Mouse (Mus musculus): ENCODE data around the gene Jund. TPM values are rescaled to one million over a fixed set of nuclear protein-coding genes. Genes with fewer than 3 reads are reported as not detected.

Jund gene
- polyA plus RNA-seq, 1 experiment from 2014 or later: 138 TPM

DNA sequence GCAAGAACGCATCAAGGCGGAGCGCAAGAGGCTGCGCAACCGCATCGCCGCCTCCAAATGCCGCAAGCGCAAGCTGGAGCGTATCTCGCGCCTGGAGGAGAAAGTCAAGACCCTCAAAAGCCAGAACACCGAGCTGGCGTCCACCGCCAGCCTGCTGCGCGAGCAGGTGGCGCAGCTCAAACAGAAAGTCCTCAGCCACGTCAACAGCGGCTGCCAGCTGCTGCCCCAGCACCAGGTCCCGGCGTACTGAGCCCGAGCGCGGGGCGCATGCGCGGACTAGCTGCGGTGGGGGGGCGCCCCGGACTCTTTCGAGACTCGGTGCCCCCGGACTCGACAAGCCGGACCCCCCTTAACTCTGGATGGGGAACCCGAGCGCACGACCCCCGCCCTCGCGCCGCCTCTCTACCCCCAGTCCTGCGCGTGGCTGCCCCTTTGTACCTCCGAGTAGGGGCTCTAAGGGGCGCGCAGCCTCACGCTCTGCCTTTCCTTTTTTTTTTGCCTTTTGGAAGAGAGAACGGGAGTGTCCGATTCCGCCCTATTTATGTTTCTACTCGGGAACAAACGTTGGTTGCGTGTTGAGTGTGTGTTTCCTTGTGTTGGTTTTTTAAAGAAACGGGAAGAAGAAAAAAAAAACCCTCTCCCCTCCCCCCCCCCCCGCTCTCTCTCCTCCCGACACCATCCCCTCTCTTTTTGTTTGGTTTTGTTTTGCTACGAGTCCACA is 1.2 kb downstream of the Jund start:
- H3K4me2 ChIP-seq: peak overlapping the region; percentile 65
- no peaks in the 10 kb centered on the region for H3K9me3 ChIP-seq (ENCODE audit: control insufficient read depth, low read length)
- H3K4me1 ChIP-seq (ENCODE audit: control insufficient read depth, insufficient read depth, low read length): peaks cover 36% of the 10 kb centered on the region
- no peaks in the 10 kb centered on the region for H3K27me3 ChIP-seq (ENCODE audit: control insufficient read depth, insufficient read depth, low read length)
- peak overlapping the region; percentile 96 for H3K4me3 ChIP-seq (ENCODE audit: low read depth, low read length)
- ATAC-seq (ENCODE audit: low FRiP score) (peak; percentile 4), DNase-seq (ENCODE audit: low spot score, missing footprints) (peak; percentile 98)
- WGBS: under 1% methylated on average over 55 of the region's 59 CpGs
- H3K36me3 ChIP-seq (ENCODE audit: control insufficient read depth, insufficient read depth, low read length): no peaks in the 10 kb centered on the region
- peak overlapping the region; percentile 99 for H3K9ac ChIP-seq (ENCODE audit: low read length)
- peak overlapping the region; percentile 96 for H3K27ac ChIP-seq (ENCODE audit: low read depth, low read length)

DNA sequence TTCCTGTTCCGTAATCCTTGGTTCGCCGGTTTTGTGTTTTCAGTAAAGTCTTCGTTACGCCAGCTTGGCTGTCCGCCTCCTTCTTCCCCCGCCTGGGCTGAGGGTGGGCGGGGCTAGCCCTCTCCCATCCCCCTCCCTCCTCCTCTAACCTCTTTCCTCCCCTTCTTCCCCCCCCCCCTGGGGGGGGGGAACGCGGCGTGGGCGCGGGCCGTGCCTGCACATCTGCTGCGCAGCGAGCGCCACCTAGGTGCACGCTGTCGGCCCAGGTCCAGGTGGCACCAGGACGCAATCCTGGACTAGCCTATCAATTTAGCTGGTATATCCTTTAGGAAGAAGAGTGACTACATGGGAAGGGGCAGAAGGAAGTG is 1.8 kb downstream of the Jund start:
- peak overlapping the region; percentile 96 for H3K4me3 ChIP-seq (ENCODE audit: low read depth, low read length)
- ATAC-seq (ENCODE audit: low FRiP score) (peak; percentile 13; the same call in 1 of the 2 replicates), DNase-seq (ENCODE audit: low spot score, missing footprints) (peak; percentile 99)
- no peaks in the 10 kb centered on the region for H3K9me3 ChIP-seq (ENCODE audit: control insufficient read depth, low read length)
- no peaks in the 10 kb centered on the region for H3K27me3 ChIP-seq (ENCODE audit: control insufficient read depth, insufficient read depth, low read length)
- peak overlapping the region; percentile 99 for H3K9ac ChIP-seq (ENCODE audit: low read length)
- H3K4me1 ChIP-seq (ENCODE audit: control insufficient read depth, insufficient read depth, low read length): peaks cover 36% of the 10 kb centered on the region
- peak overlapping the region; percentile 96 for H3K27ac ChIP-seq (ENCODE audit: low read depth, low read length)
- H3K4me2 ChIP-seq: peak overlapping the region; percentile 65
- no peaks in the 10 kb centered on the region for H3K36me3 ChIP-seq (ENCODE audit: control insufficient read depth, insufficient read depth, low read length)
- 2% methylated on average over 20 of the region's 20 CpGs for WGBS

DNA sequence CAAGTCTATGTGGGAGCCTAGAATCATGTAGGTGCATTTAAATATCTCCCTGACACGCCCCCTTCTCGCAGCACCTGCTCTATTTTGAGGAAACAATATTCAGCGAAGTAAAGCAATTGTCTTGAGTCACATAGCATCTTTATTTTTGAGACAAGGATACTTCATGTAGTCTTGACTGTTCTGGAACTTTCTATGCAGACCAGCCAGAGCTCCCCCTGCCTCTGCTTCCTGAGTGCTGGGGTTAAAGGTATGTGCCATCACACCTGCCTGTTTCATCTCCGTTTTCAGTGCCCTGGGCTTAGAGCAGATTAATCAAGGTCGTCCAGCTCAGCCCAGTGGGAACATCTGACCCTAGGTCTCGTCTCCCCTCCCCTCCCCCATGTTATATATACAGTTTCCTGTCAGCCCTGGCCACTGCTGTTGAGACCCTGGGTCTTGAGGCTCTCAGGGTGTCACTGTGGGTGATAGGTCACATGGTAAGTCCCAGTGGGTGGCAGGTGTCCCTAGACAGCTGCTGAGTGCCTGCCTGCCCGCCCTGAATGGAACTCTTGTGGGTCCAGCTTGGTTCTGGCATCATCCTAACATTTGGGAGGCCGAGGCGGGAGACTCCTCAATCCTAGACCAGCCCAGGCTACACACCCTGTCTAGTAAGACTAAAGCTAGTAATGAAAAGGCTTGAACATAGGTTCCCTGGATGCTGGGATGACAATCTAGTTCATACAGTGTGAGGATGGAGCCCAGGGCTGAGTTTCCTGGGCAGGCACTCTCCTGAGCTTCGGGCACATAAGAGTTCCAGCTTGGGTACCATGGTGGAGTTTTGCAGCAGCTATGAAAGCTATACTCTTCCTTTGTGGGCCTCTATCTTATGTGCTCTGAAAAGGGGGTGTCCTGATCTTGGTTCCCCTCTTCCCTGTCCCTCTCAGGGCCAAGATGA is 2.6 kb downstream of the Jund start:
- H3K27me3 ChIP-seq (ENCODE audit: control insufficient read depth, insufficient read depth, low read length): no peaks in the 10 kb centered on the region
- no peaks in the 10 kb centered on the region for H3K9me3 ChIP-seq (ENCODE audit: control insufficient read depth, low read length)
- H3K4me1 ChIP-seq (ENCODE audit: control insufficient read depth, insufficient read depth, low read length): peaks cover 30% of the 10 kb centered on the region
- H3K4me2 ChIP-seq: peak overlapping the region; percentile 65
- peak overlapping the region; percentile 96 for H3K4me3 ChIP-seq (ENCODE audit: low read depth, low read length)
- no peaks in the 10 kb centered on the region for H3K36me3 ChIP-seq (ENCODE audit: control insufficient read depth, insufficient read depth, low read length)
- 58% methylated on average over 10 of the region's 10 CpGs for WGBS
- no peak for ATAC-seq (ENCODE audit: low FRiP score)
- peak; percentile 87 for DNase-seq (ENCODE audit: low spot score, missing footprints)
- peak overlapping the region; percentile 99 for H3K9ac ChIP-seq (ENCODE audit: low read length)
- H3K27ac ChIP-seq (ENCODE audit: low read depth, low read length): peak overlapping the region; percentile 49

DNA sequence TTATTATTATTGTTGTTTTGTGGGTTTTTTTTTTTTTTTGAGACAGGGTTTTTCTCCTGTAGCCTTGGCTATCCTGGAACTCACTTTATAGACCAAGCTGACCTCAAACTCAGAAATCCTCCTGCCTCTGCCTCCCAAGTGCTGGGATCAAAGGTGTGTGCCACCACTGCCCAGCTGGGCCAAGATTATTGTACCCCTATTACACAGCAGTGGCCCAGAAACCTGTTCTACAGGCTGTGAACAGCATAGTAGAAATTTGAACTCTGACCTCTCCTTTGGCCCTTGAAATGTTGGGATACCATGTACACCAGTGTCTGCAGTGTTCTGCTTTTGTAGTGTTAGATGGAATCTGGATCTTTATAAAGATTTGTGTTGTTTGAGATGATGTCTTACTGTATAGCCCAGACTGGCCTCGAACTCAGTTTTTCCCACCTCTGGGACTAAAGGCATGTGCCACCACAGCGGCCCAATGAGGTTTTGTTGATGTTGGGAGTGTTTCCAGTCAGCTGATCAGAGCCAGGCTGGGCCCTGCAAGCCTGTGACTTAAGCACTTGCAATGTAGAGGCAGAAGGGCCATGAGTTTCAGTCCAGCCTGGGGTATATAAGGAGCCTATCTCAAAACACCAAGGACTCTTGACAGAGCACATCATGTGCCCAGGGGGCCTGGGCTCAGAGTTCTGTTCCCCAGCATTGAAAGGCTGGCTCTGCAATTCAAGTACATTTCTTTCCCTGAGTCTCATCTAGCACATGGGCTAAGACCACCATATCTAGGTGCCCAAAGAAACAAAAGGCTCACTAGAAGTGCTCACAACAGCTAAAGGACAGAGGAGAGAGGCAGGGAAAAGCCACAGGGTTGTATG is 3.5 kb downstream of the Jund start:
- Histone ChIP-seq H3K4me3 (ENCODE audit: low read depth, low read length) (no peak overlapping the region), H3K27ac (ENCODE audit: low read depth, low read length) (no peak overlapping the region), H3K4me2 (peak overlapping the region; percentile 65; the same call in 1 of the 2 replicates), H3K27me3 (ENCODE audit: control insufficient read depth, insufficient read depth, low read length) (no peaks in the 10 kb centered on the region), H3K9me3 (ENCODE audit: control insufficient read depth, low read length) (no peaks in the 10 kb centered on the region), H3K36me3 (ENCODE audit: control insufficient read depth, insufficient read depth, low read length) (no peaks in the 10 kb centered on the region), H3K4me1 (ENCODE audit: control insufficient read depth, insufficient read depth, low read length) (peaks cover 21% of the 10 kb centered on the region), H3K9ac (ENCODE audit: low read length) (no peak overlapping the region)
- ATAC-seq (ENCODE audit: low FRiP score): no peak
- DNase-seq (ENCODE audit: low spot score, missing footprints): no peak
- WGBS: 93% methylated on average over 2 of the region's 2 CpGs

DNA sequence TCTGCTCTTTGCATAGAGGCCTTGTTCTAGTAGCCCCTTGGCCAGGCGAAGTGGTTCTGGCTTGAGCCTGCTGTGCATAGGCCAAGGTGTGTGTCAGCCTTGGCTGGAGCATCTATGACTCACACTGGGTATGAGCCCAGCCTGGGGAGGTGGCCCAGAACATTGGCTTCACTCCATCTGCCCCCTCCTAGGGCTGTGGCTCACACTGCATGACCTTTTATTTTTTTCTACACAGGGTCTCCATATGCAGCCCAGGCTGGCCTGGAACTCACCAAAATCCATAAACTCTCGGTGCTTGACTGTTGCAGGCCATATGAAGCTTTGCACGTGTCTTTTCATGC is 4.1 kb downstream of the Jund start:
- no peak overlapping the region for H3K4me2 ChIP-seq
- WGBS: 85% methylated on average over 3 of the region's 3 CpGs
- no peak for ATAC-seq (ENCODE audit: low FRiP score)

DNA sequence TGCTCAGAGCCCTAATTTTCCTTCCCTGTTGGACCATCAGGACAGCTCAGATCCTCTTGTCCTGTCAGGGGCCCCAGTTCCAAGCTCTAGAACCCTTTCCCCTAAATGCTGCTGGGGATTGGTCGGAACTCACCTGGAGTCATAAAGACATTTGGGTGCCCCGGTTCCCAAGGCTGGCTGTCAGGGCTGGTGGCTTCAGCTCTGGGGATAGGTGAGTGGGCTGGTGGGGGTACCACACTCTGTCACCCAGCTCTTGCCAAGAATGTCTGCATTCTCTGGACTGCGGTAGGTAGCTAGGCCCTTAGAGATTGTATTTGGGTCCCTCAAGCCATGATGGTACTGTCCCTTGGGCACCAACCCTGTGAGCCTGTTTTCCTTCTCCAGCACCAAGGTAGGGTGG is 4.5 kb downstream of the Jund start, which contains the start of gene Iqcn:
Gene Iqcn (plus strand): TSS at position 171 of the 400 bp plus-strand sequence.
- ATAC-seq (ENCODE audit: low FRiP score) (no peak), DNase-seq (ENCODE audit: low spot score, missing footprints) (no peak)
- Histone ChIP-seq H3K9ac (ENCODE audit: low read length) (no peak within 1 kb of the TSS), H3K27ac (ENCODE audit: low read depth, low read length) (no peak within 1 kb of the TSS), H3K4me1 (ENCODE audit: control insufficient read depth, insufficient read depth, low read length) (peaks cover 12% of the 10 kb centered on the region), H3K27me3 (ENCODE audit: control insufficient read depth, insufficient read depth, low read length) (no peaks in the 10 kb centered on the region), H3K4me3 (ENCODE audit: low read depth, low read length) (no peak within 1 kb of the TSS), H3K36me3 (ENCODE audit: control insufficient read depth, insufficient read depth, low read length) (no peaks in the 10 kb centered on the region), H3K4me2 (no peak within 1 kb of the TSS; the same call in 1 of the 2 replicates), H3K9me3 (ENCODE audit: control insufficient read depth, low read length) (no peaks in the 10 kb centered on the region)
- 90% methylated on average over 3 of the region's 3 CpGs for WGBS

More for the DNA sequence above, 4.1 kb downstream of the Jund start:
- H3K27ac ChIP-seq (ENCODE audit: low read depth, low read length): no peak overlapping the region
- no peak overlapping the region for H3K4me3 ChIP-seq (ENCODE audit: low read depth, low read length)
- no peak for DNase-seq (ENCODE audit: low spot score, missing footprints)
- no peaks in the 10 kb centered on the region for H3K36me3 ChIP-seq (ENCODE audit: control insufficient read depth, insufficient read depth, low read length)
- H3K9ac ChIP-seq (ENCODE audit: low read length): no peak overlapping the region
- H3K9me3 ChIP-seq (ENCODE audit: control insufficient read depth, low read length): no peaks in the 10 kb centered on the region
- H3K27me3 ChIP-seq (ENCODE audit: control insufficient read depth, insufficient read depth, low read length): no peaks in the 10 kb centered on the region
- peaks cover 15% of the 10 kb centered on the region for H3K4me1 ChIP-seq (ENCODE audit: control insufficient read depth, insufficient read depth, low read length)

DNA sequence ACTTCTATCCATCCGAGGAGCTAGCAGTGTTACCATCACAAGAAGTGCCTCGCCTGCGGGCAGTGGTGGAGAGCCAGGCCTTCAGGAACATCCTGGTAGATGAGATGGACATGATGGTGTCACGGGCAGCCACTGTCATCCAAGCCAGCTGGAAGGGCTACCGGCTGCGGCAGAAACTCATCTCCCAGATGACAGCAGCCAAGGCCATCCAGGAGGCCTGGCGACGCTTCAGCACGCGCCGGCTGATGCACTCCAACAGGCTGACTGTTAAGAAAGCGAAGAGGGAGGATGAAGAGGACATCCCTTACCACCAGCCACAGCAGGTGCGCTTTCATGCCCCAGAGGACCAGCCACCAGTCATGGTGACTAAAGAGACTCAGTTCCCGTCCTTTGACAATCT is 9.5 kb downstream of the Jund start:
- no peak for DNase-seq (ENCODE audit: low spot score, missing footprints)
- 92% methylated on average over 14 of the region's 14 CpGs for WGBS
- H3K9ac ChIP-seq (ENCODE audit: low read length): no peak overlapping the region

DNA sequence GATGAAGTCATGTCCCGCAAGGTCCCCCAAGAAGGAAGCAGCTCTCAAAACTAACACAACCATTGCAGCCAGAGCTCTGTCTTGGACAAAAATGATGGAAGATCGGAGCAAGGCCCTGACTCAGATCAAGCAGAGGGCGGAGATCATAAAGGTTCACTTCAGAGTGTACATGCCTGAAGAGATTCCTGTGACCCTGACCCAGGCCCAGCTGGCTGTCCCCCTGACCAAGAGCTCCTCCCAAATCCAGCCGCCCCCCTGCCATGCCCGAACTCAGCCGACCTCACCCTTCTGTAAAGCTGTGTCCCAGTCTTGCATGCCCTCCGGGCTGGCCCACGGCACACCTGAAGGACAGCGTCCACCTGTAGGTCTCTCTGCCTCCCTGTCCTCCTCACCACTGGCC is 11.0 kb downstream of the Jund start:
- H3K4me1 ChIP-seq (ENCODE audit: control insufficient read depth, insufficient read depth, low read length): no peaks in the 10 kb centered on the region
- H3K9ac ChIP-seq (ENCODE audit: low read length): no peak overlapping the region
- ATAC-seq (ENCODE audit: low FRiP score): no peak
- WGBS: 89% methylated on average over 9 of the region's 9 CpGs
- H3K4me3 ChIP-seq (ENCODE audit: low read depth, low read length): no peak overlapping the region
- no peak overlapping the region for H3K27ac ChIP-seq (ENCODE audit: low read depth, low read length)
- H3K36me3 ChIP-seq (ENCODE audit: control insufficient read depth, insufficient read depth, low read length): no peaks in the 10 kb centered on the region
- no peaks in the 10 kb centered on the region for H3K9me3 ChIP-seq (ENCODE audit: control insufficient read depth, low read length)
- H3K27me3 ChIP-seq (ENCODE audit: control insufficient read depth, insufficient read depth, low read length): no peaks in the 10 kb centered on the region
- H3K4me2 ChIP-seq: no peak overlapping the region
- DNase-seq (ENCODE audit: low spot score, missing footprints): no peak

More for the DNA sequence above, 9.5 kb downstream of the Jund start:
- Histone ChIP-seq H3K4me3 (ENCODE audit: low read depth, low read length) (no peak overlapping the region), H3K4me2 (no peak overlapping the region), H3K27ac (ENCODE audit: low read depth, low read length) (no peak overlapping the region), H3K27me3 (ENCODE audit: control insufficient read depth, insufficient read depth, low read length) (no peaks in the 10 kb centered on the region), H3K36me3 (ENCODE audit: control insufficient read depth, insufficient read depth, low read length) (no peaks in the 10 kb centered on the region), H3K4me1 (ENCODE audit: control insufficient read depth, insufficient read depth, low read length) (no peaks in the 10 kb centered on the region), H3K9me3 (ENCODE audit: control insufficient read depth, low read length) (no peaks in the 10 kb centered on the region)
- ATAC-seq (ENCODE audit: low FRiP score): no peak
